Mouse (Mus musculus): Measurements from ENCODE around the gene Fahd1. TPM values are rescaled to one million over a fixed set of nuclear protein-coding genes. Genes with fewer than 3 reads are reported as not detected.

Fahd1 gene
- polyA plus RNA-seq, 1 experiment from 2014 or later, result 36.5 TPM

DNA sequence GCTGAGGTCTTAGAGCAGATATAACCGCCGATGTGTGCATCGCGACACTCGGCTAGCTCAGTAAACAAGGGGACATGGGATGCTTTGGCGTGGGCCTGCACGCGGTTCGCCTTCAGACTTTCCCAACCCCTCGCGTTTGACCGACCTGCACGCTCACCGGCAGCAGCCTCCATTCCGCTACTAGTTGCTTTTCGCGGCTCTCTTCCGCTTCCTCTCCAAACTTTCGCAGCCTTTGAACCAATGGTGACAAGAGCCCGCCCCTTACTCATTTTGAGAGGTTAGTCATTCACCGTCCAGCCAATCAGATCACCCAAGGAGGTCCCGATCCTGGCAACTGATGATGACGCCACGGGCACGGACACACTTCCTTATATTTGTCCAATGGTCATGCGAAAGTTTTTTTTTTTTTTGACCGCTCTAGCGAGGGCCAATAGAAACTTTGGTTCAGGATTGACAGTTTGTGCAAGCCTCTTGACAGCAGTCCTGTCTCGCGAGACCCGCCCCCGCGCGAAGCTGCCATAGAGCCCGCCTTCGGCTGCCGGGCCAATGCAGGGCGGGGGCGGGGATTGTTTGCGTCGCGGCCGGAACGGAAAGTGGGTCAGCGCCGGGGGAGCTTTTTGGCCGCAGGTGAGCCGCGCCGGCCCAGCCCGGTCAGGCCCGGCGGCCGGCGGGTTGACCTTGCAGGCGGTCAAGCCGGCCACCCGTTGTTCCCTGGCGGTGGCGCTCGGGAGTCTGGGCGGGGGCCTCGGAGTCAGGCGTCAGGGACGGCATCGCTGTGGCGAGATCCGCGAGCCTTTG lies 36.2 kb upstream of the Fahd1 start, which contains the start of the genes Nubp2 and Spsb3:
Gene Nubp2 (minus strand): TSS at position 216 of the 798 bp plus-strand sequence.
Gene Spsb3 (plus strand): TSS at position 510 of the 798 bp plus-strand sequence.
- H3K27ac ChIP-seq (ENCODE audit: low read length), result peak within 1 kb of the TSS; percentile 64
- peak within 1 kb of the TSS; percentile 94 for H3K4me3 ChIP-seq (replicated peaks; ENCODE audit: low read length)
- no peaks in the 10 kb centered on the region for H3K27me3 ChIP-seq (ENCODE audit: control insufficient read depth, insufficient read depth, low read length)
- peak within 1 kb of the TSS; percentile 98 for H3K4me2 ChIP-seq (ENCODE audit: low read depth, low read length)
- H3K4me1 ChIP-seq (ENCODE audit: control insufficient read depth, insufficient read depth, low read length), result peaks cover 18% of the 10 kb centered on the region
- under 1% methylated on average over 69 of the region's 69 CpGs for WGBS
- ATAC-seq (ENCODE audit: insufficient read depth, low FRiP score), result peak; percentile 97
- H3K9ac ChIP-seq (ENCODE audit: low read length), result peak within 1 kb of the TSS; percentile 90
- H3K36me3 ChIP-seq (ENCODE audit: control insufficient read depth, insufficient read depth, low read length), result peaks cover 8% of the 10 kb centered on the region; the same call in 1 of the 2 replicates
- no peaks in the 10 kb centered on the region for H3K9me3 ChIP-seq (replicated peaks; ENCODE audit: control insufficient read depth, low read length)

- Histone ChIP-seq H3K4me1 (ENCODE audit: control insufficient read depth, insufficient read depth, low read length) (peaks cover 18% of the 10 kb centered on the region), H3K4me2 (ENCODE audit: low read depth, low read length) (peak overlapping the region; percentile 63), H3K9me3 (replicated peaks; ENCODE audit: control insufficient read depth, low read length) (no peaks in the 10 kb centered on the region), H3K4me3 (replicated peaks; ENCODE audit: low read length) (peak overlapping the region; percentile 81), H3K27ac (ENCODE audit: low read length) (no peak overlapping the region), H3K9ac (ENCODE audit: low read length) (peak overlapping the region; percentile 71), H3K36me3 (ENCODE audit: control insufficient read depth, insufficient read depth, low read length) (no peaks in the 10 kb centered on the region; the same call in 1 of the 2 replicates), H3K27me3 (ENCODE audit: control insufficient read depth, insufficient read depth, low read length) (no peaks in the 10 kb centered on the region)
- ATAC-seq (ENCODE audit: insufficient read depth, low FRiP score), result no peak
- WGBS, result 21% methylated on average over 22 of the region's 22 CpGs
Measured at GRCm38 (mm10) chr17:24885356-24886133, 35.4 kb upstream of the Fahd1 start.

DNA sequence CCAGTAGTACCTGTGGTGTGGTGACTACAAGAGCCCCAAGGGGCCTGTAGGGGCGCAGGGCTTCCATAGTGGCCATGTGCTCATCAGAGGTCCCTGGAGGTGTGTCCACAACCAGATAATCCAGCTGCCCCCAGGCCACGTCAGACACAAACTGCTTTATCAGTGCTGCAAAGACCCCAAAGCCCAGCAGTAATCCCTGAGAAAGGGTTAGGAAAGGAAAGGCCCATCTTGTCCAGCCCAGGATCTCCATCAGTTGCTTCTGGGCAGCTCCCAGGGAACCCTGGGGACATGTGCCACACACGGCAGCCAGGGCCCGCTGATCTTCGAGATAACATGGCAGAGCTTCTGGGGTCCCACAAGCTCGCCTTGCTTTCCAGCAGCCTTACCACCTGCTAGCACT lies 34.2 kb upstream of the Fahd1 start:
- Histone ChIP-seq H3K9ac (ENCODE audit: low read length) (no peak overlapping the region), H3K4me3 (replicated peaks; ENCODE audit: low read length) (no peak overlapping the region), H3K9me3 (replicated peaks; ENCODE audit: control insufficient read depth, low read length) (no peaks in the 10 kb centered on the region), H3K4me1 (ENCODE audit: control insufficient read depth, insufficient read depth, low read length) (peaks cover 18% of the 10 kb centered on the region), H3K27ac (ENCODE audit: low read length) (no peak overlapping the region), H3K4me2 (ENCODE audit: low read depth, low read length) (no peak overlapping the region), H3K27me3 (ENCODE audit: control insufficient read depth, insufficient read depth, low read length) (no peaks in the 10 kb centered on the region), H3K36me3 (ENCODE audit: control insufficient read depth, insufficient read depth, low read length) (no peaks in the 10 kb centered on the region; the same call in 1 of the 2 replicates)
- WGBS, result 84% methylated on average over 6 of the region's 6 CpGs
- no peak for ATAC-seq (ENCODE audit: insufficient read depth, low FRiP score)

DNA sequence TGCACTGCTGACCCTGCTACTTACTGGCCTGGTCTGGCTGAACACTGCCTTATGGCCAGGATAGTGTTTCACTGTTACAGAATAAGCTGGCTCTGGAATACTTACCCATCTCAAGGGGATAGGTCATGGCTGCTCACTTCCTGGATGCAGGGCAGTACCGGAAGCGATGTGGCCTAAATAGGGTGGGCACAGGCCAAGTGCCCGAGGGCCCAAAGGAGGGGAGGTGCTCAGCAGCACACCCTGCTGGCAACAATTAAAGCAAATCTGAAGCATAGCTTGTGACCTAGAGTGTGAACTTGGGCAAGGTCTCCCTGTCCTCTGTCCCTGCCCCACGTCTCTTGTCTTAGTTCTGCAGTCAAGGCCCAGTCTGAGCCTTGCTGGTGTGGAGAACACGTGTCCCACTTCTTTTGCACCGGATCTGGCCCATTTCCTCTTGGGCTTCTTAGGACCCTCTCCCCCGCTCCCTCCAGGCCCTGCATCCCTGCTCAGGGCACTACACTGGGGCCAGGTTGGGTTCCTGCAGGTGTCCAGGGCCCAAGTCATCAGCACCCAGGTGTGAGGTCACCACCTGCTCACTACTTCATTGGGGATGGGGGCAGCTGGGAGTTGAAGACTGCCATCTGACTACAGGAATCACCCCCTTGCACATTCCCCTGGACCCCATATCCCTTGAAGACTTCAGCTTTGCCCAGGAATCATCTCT lies 31.7 kb upstream of the Fahd1 start:
- Histone ChIP-seq H3K27me3 (ENCODE audit: control insufficient read depth, insufficient read depth, low read length) (no peaks in the 10 kb centered on the region), H3K36me3 (ENCODE audit: control insufficient read depth, insufficient read depth, low read length) (no peaks in the 10 kb centered on the region; the same call in 1 of the 2 replicates), H3K27ac (ENCODE audit: low read length) (no peak overlapping the region), H3K9me3 (replicated peaks; ENCODE audit: control insufficient read depth, low read length) (no peaks in the 10 kb centered on the region), H3K4me1 (ENCODE audit: control insufficient read depth, insufficient read depth, low read length) (peaks cover 12% of the 10 kb centered on the region), H3K9ac (ENCODE audit: low read length) (no peak overlapping the region), H3K4me2 (ENCODE audit: low read depth, low read length) (no peak overlapping the region), H3K4me3 (replicated peaks; ENCODE audit: low read length) (no peak overlapping the region)
- ATAC-seq (ENCODE audit: insufficient read depth, low FRiP score), result no peak
- 45% methylated on average over 7 of the region's 7 CpGs for WGBS

- Histone ChIP-seq H3K4me1 (ENCODE audit: control insufficient read depth, insufficient read depth, low read length) (peaks cover 6% of the 10 kb centered on the region; the same call in 1 of the 2 replicates), H3K36me3 (ENCODE audit: control insufficient read depth, insufficient read depth, low read length) (no peaks in the 10 kb centered on the region), H3K9me3 (replicated peaks; ENCODE audit: control insufficient read depth, low read length) (no peaks in the 10 kb centered on the region), H3K27me3 (ENCODE audit: control insufficient read depth, insufficient read depth, low read length) (no peaks in the 10 kb centered on the region), H3K9ac (ENCODE audit: low read length) (peak overlapping the region; percentile 66), H3K4me2 (ENCODE audit: low read depth, low read length) (peak overlapping the region; percentile 44; the same call in 1 of the 2 replicates), H3K4me3 (replicated peaks; ENCODE audit: low read length) (peak overlapping the region; percentile 3; the same call in 1 of the 2 replicates), H3K27ac (ENCODE audit: low read length) (peak overlapping the region; percentile 46; the same call in 1 of the 2 replicates)
- peak; percentile 18; the same call in 1 of the 2 replicates for ATAC-seq (ENCODE audit: insufficient read depth, low FRiP score)
- WGBS, result 65% methylated on average over 8 of the region's 8 CpGs
Measured at GRCm38 (mm10) chr17:24878531-24878930, 28.4 kb upstream of the Fahd1 start.

- H3K9ac ChIP-seq (ENCODE audit: low read length), result peak overlapping the region; percentile 66
- H3K4me3 ChIP-seq (replicated peaks; ENCODE audit: low read length), result peak overlapping the region; percentile 16
- WGBS, result 16% methylated on average over 5 of the region's 5 CpGs
- no peaks in the 10 kb centered on the region for H3K36me3 ChIP-seq (ENCODE audit: control insufficient read depth, insufficient read depth, low read length)
- no peaks in the 10 kb centered on the region for H3K9me3 ChIP-seq (replicated peaks; ENCODE audit: control insufficient read depth, low read length)
- peak overlapping the region; percentile 46 for H3K27ac ChIP-seq (ENCODE audit: low read length)
- no peaks in the 10 kb centered on the region for H3K27me3 ChIP-seq (ENCODE audit: control insufficient read depth, insufficient read depth, low read length)
- peaks cover 6% of the 10 kb centered on the region; the same call in 1 of the 2 replicates for H3K4me1 ChIP-seq (ENCODE audit: control insufficient read depth, insufficient read depth, low read length)
- H3K4me2 ChIP-seq (ENCODE audit: low read depth, low read length), result peak overlapping the region; percentile 44
- peak; percentile 73 for ATAC-seq (ENCODE audit: insufficient read depth, low FRiP score)
Measured at GRCm38 (mm10) chr17:24878117-24878397, 27.9 kb upstream of the Fahd1 start.

DNA sequence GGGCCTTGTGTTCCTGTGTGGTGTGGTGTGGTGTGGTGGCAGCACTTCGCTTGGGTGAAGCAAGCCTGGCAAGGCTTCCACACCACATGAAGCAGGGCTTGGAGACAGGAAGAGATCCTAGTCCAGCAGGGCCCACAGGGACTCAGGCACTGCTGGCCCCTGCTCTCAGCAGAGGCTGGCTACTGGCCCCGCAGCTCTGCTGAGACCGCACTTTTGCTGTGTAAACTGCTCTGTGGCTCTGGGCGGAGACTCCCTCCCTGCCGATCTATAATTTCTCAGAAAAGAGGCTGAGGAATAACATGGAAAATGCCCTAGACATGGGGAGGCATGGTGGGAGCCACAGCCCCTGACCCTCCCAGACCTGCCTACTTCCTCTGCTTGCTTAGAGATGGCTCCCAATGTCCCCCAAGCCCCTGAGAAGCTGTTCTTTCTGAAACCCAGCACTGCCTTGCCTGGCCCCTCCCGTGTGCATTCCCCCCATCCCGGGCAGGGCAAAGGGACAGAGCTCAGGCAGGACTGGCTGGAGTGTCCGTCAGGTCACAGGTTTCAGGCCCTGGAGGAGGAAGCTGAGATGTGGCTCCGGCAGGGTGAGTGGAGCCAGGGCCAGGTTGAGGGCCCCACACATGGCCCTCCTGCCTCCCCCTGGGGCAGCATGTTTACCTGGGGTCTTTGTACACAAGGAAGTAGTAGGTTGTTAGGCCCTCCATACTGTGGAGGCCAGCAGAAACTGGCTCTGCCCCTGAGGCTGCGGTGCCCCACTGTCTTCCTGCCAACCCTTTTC lies 27.4 kb upstream of the Fahd1 start:
- H3K9me3 ChIP-seq (replicated peaks; ENCODE audit: control insufficient read depth, low read length), result no peaks in the 10 kb centered on the region
- H3K4me2 ChIP-seq (ENCODE audit: low read depth, low read length), result peak overlapping the region; percentile 44
- no peaks in the 10 kb centered on the region for H3K27me3 ChIP-seq (ENCODE audit: control insufficient read depth, insufficient read depth, low read length)
- no peaks in the 10 kb centered on the region for H3K36me3 ChIP-seq (ENCODE audit: control insufficient read depth, insufficient read depth, low read length)
- ATAC-seq (ENCODE audit: insufficient read depth, low FRiP score), result peak; percentile 38
- peaks cover 6% of the 10 kb centered on the region; the same call in 1 of the 2 replicates for H3K4me1 ChIP-seq (ENCODE audit: control insufficient read depth, insufficient read depth, low read length)
- peak overlapping the region; percentile 66 for H3K9ac ChIP-seq (ENCODE audit: low read length)
- 33% methylated on average over 10 of the region's 10 CpGs for WGBS
- peak overlapping the region; percentile 16; the same call in 1 of the 2 replicates for H3K4me3 ChIP-seq (replicated peaks; ENCODE audit: low read length)
- peak overlapping the region; percentile 46; the same call in 1 of the 2 replicates for H3K27ac ChIP-seq (ENCODE audit: low read length)

GRCm38 (mm10) chr17:24874989-24875388 lies 24.8 kb upstream of the Fahd1 start:
- Histone ChIP-seq H3K27me3 (ENCODE audit: control insufficient read depth, insufficient read depth, low read length) (no peaks in the 10 kb centered on the region), H3K4me2 (ENCODE audit: low read depth, low read length) (no peak overlapping the region), H3K36me3 (ENCODE audit: control insufficient read depth, insufficient read depth, low read length) (no peaks in the 10 kb centered on the region), H3K4me3 (replicated peaks; ENCODE audit: low read length) (no peak overlapping the region), H3K4me1 (ENCODE audit: control insufficient read depth, insufficient read depth, low read length) (peaks cover 6% of the 10 kb centered on the region; the same call in 1 of the 2 replicates), H3K9me3 (replicated peaks; ENCODE audit: control insufficient read depth, low read length) (no peaks in the 10 kb centered on the region), H3K27ac (ENCODE audit: low read length) (no peak overlapping the region), H3K9ac (ENCODE audit: low read length) (no peak overlapping the region)
- ATAC-seq (ENCODE audit: insufficient read depth, low FRiP score), result no peak
- WGBS, result 78% methylated on average over 8 of the region's 8 CpGs

All from stomach, embryonic 16.5 days (tissue).